Mouse (Mus musculus) stomach, postnatal 0 days (tissue): ENCODE measurements around the gene Pfkm.

Experiments
- CTCF ChIP-seq: IDR thresholded peaks from 2 replicates; pipeline ENCODE4 v1.5.1; 2016; ENCODE audit warnings: antibody characterized with exemption, low read depth, mild to moderate bottlenecking, moderate library complexity
- EP300 ChIP-seq: optimal IDR thresholded peaks from 2 replicates; pipeline ENCODE3; 2016; ENCODE audit warnings: antibody characterized with exemption

DNA sequence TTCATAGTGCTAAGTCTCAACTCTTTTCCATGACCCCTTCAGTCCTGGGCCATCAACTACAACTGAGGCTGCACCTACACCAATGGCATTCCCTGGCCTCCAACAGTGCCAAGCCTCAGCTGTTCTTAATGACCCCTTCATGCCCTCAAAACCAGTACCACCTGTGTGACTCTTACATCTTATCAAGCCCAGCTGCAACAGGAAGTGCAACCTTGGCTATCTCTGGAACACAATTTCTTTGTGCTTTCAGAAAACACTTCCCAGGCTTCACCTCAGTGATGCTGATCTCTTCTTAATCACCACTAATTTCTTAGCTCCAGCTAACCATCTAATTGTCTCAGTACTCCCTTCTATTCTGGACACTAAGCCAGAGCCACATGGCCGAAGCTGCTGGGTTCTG is 3.5 kb upstream of the Pfkm start:
- TF ChIP-seq CTCF (no peak), EP300 (no peak)
